Mouse (Mus musculus) testis, adult 2 months (tissue): ENCODE measurements around the gene Il2rb.

ENCODE experiments used
- CTCF ChIP-seq: fragments of 200-500 bp; IDR thresholded peaks from 2 replicates; pipeline ENCODE4 v1.5.1; 2012; ENCODE audit warnings: low read depth, mild to moderate bottlenecking, inconsistent platforms, low read length, moderate library complexity; ENCODE audit not compliant: control insufficient read depth, insufficient read depth, insufficient replicate concordance
- POLR2A ChIP-seq: fragments of 200-500 bp; IDR thresholded peaks from 2 replicates; pipeline ENCODE4 v1.6.1; 2012; ENCODE audit warnings: low read depth, mild to moderate bottlenecking, inconsistent platforms, low read length, moderate library complexity; ENCODE audit not compliant: control insufficient read depth

DNA sequence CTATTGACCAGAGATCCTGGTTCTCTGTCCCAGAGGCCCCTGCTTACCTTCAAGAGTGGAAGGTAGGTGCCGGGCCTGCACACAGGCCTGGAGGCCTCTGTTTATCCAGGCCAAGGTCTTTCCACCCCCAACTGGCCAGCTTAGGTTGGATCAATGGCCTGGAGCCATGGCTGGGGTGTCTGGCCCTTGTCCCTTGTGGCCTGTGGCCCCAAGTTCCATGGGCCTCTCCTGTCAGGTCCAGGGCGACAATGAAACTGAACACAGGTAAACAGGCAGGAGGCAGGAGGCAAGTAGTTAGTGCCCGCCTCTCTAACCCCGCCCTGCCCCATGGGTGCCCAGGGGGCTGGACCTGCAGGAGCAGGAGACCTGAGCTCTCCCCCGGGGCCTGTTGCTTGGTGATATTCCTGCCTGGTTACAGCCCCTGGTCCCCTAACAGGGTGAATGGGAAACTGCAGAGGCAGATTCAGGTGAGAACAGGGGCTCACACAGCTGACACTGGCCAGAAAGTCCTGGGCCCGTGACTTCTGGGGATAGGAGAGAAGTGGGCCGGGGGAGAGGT is 26.6 kb downstream of the Il2rb start, which contains the start of gene Tmprss6:
- TF ChIP-seq CTCF (no peak), POLR2A (no peak)
